Mouse (Mus musculus) left cerebral cortex, adult 2 months (tissue): ENCODE results near the gene Spa17. TPM values are rescaled to one million over a fixed set of nuclear protein-coding genes. Genes with fewer than 3 reads are reported as not detected.
A peak's percentile ranks its signal among the peaks of the same experiment; 100 is the strongest.

Source experiments
- DNase-seq, 2 experiments: peaks; one replicate each; pipeline ENCODE4 v3.0.0; 2021 to 2022; ENCODE audit warnings: low spot score in 2 of 2, mixed read lengths in 1 of 2; ENCODE audit errors: extremely low spot score in 1 of 2
- H3K27ac ChIP-seq: fragments of 200-600 bp; 2 replicates; pipeline ENCODE4 v1.8.1; 2022
- H3K4me3 ChIP-seq: fragments of 200-600 bp; 2 replicates; pipeline ENCODE4 v1.8.1; 2022
- CTCF ChIP-seq: fragments of 200-600 bp; IDR thresholded peaks from 2 replicates; pipeline ENCODE4 v1.8.1; 2022; ENCODE audit warnings: antibody characterized with exemption, mild to moderate bottlenecking, moderate library complexity
- intact Hi-C: fragments of 180-260 bp; cut with DNase I; formaldehyde crosslinking; loops from one replicate; pipeline ENCODE4 v1.15.1; 2025
- total RNA-seq, 2 experiments: library from RNA; stranded (reverse); gene quantifications; 2 replicates each; pipeline ENCODE4 v1.2.3; 2021

Spa17 gene
- total RNA-seq, 2 experiments from 2014 or later, result 1.7 to 2.1 TPM

GRCm38 (mm10) chr9:37615220-37615619, 1.7 kb upstream of the Spa17 start:
- Histone ChIP-seq H3K4me3 (no peak overlapping the region), H3K27ac (peak overlapping the region; percentile 95)
- TF ChIP-seq CTCF, result no peak
- no peak for DNase-seq
- intact Hi-C loops, result loop anchor here (2.0 kb wide), 1 partner anchor 46 kb away; no protein-coding TSS in a partner anchor

GRCm38 (mm10) chr9:37614316-37614715, 794 bp upstream of the Spa17 start:
- no peak for TF ChIP-seq CTCF
- intact Hi-C loops, result loop anchor here (2.0 kb wide), 1 partner anchor 46 kb away; no protein-coding TSS in a partner anchor

GRCm38 (mm10) chr9:37613911-37614280, 374 bp upstream of the Spa17 start:
- intact Hi-C loops, result loop anchor here (1.0 to 2.0 kb wide), 4 partner anchors 37 to 154 kb away; partner anchors contain the start of gene Nrgn
- Histone ChIP-seq H3K4me3 (peak overlapping the region; percentile 60), H3K27ac (peak overlapping the region; percentile 95)
- TF ChIP-seq CTCF, result no peak
- no peak for DNase-seq

More at GRCm38 (mm10) chr9:37614316-37614715, 794 bp upstream of the Spa17 start:
- DNase-seq, result no peak
- H3K27ac ChIP-seq, result peak overlapping the region; percentile 95
- peak overlapping the region; percentile 60 for H3K4me3 ChIP-seq

- Histone ChIP-seq H3K4me3 (no peak overlapping the region), H3K27ac (no peak overlapping the region)
- no peak for DNase-seq
- no peak for TF ChIP-seq CTCF
- intact Hi-C loops, result no loop called here
Measured at GRCm38 (mm10) chr9:37609558-37609957, 4.0 kb downstream of the Spa17 start.

- no peak overlapping the region for H3K4me3 ChIP-seq
- no peak overlapping the region for H3K27ac ChIP-seq
- no peak for TF ChIP-seq CTCF
- intact Hi-C loops, result no loop called here
- DNase-seq, result no peak
Measured at GRCm38 (mm10) chr9:37605089-37605488, 8.4 kb downstream of the Spa17 start.

GRCm38 (mm10) chr9:37600538-37601205, 12.8 kb downstream of the Spa17 start:
- no peak overlapping the region for H3K4me3 ChIP-seq
- intact Hi-C loops, result no loop called here
- no peak for TF ChIP-seq CTCF

GRCm38 (mm10) chr9:37598637-37599036, 14.9 kb downstream of the Spa17 start:
- intact Hi-C loops, result no loop called here
- Histone ChIP-seq H3K4me3 (no peak overlapping the region), H3K27ac (no peak overlapping the region)
- TF ChIP-seq CTCF, result no peak
- no peak for DNase-seq

More at GRCm38 (mm10) chr9:37600538-37601205, 12.8 kb downstream of the Spa17 start:
- no peak for DNase-seq
- H3K27ac ChIP-seq, result no peak overlapping the region

- DNase-seq, result no peak
- Histone ChIP-seq H3K27ac (no peak overlapping the region), H3K4me3 (no peak overlapping the region)
- no peak for TF ChIP-seq CTCF
- intact Hi-C loops, result no loop called here
Measured at GRCm38 (mm10) chr9:37595570-37595969, 18.0 kb downstream of the Spa17 start.

- Histone ChIP-seq H3K27ac (no peak overlapping the region), H3K4me3 (no peak overlapping the region)
- TF ChIP-seq CTCF, result no peak
- intact Hi-C loops, result no loop called here
- DNase-seq, result no peak
Measured at GRCm38 (mm10) chr9:37593690-37594089, 19.8 kb downstream of the Spa17 start.

GRCm38 (mm10) chr9:37592633-37593032, 20.9 kb downstream of the Spa17 start:
- DNase-seq, result no peak
- no peak for TF ChIP-seq CTCF
- Histone ChIP-seq H3K4me3 (no peak overlapping the region), H3K27ac (no peak overlapping the region)
- intact Hi-C loops, result no loop called here

GRCm38 (mm10) chr9:37592025-37592424, 21.5 kb downstream of the Spa17 start:
- intact Hi-C loops, result no loop called here
- no peak overlapping the region for H3K27ac ChIP-seq
- DNase-seq, result no peak
- no peak for TF ChIP-seq CTCF
- H3K4me3 ChIP-seq, result no peak overlapping the region

GRCm38 (mm10) chr9:37590381-37590780, 23.1 kb downstream of the Spa17 start:
- Histone ChIP-seq H3K27ac (no peak overlapping the region), H3K4me3 (no peak overlapping the region)
- TF ChIP-seq CTCF, result no peak
- DNase-seq, result no peak
- intact Hi-C loops, result no loop called here

- no peak for DNase-seq
- intact Hi-C loops, result no loop called here
- Histone ChIP-seq H3K4me3 (no peak overlapping the region), H3K27ac (no peak overlapping the region)
- no peak for TF ChIP-seq CTCF
Measured at GRCm38 (mm10) chr9:37586718-37587117, 26.8 kb downstream of the Spa17 start.
